Mouse (Mus musculus): ENCODE data around the gene Olfr1143.

The Olfr1143 gene

GRCm38 (mm10) chr2:87800292-87800691 is at the start of gene Olfr1143:
TSS of gene Olfr1143 (plus strand) at chr2:87800592.
- no peak for DNase-seq (ENCODE audit: low read depth, low spot score)

GRCm38 (mm10) chr2:87753891-87754290 is 46.5 kb upstream of the Olfr1143 start, which contains the start of gene Olfr1141:
TSS of gene Olfr1141 (minus strand) at chr2:87753991.
- DNase-seq (ENCODE audit: low read depth, low spot score) = no peak

GRCm38 (mm10) chr2:87776143-87776542 is 24.2 kb upstream of the Olfr1143 start:
- DNase-seq (ENCODE audit: low read depth, low spot score) = no peak

- no peak for DNase-seq (ENCODE audit: low read depth, low spot score)
Observed at GRCm38 (mm10) chr2:87779183-87779582, 21.2 kb upstream of the Olfr1143 start, which contains the start of gene Olfr152. TSS of gene Olfr152 (plus strand) at chr2:87779483.

GRCm38 (mm10) chr2:87809522-87809921 is 9.1 kb downstream of the Olfr1143 start, which contains the start of gene Olfr1145:
TSS of gene Olfr1145 (plus strand) at chr2:87809822.
- no peak for DNase-seq (ENCODE audit: low read depth, low spot score)

GRCm38 (mm10) chr2:87830233-87830632 is 29.8 kb downstream of the Olfr1143 start, which contains the start of gene Olfr1148:
TSS of gene Olfr1148 (plus strand) at chr2:87830533.
- DNase-seq (ENCODE audit: low read depth, low spot score) = no peak

- DNase-seq (ENCODE audit: low read depth, low spot score) = no peak
Observed at GRCm38 (mm10) chr2:87843693-87844092, 43.3 kb downstream of the Olfr1143 start, which contains the start of gene Olfr1150-ps1. TSS of gene Olfr1150-ps1 (plus strand) at chr2:87843993.
